Mouse (Mus musculus) olfactory bulb, adult 2 months (tissue): ENCODE measurements around the gene Rnf169.
"Not testable (repeated sequence)": the region's sequence is repeated elsewhere in the genome, so short reads cannot be mapped to it uniquely, and the experiment has no call there.

Experiments
- CTCF ChIP-seq: fragments of 200-500 bp; IDR thresholded peaks from 2 replicates; pipeline ENCODE4 v1.5.1; 2012; ENCODE audit warnings: low read depth, mild to moderate bottlenecking, low read length, moderate library complexity; ENCODE audit not compliant: insufficient read depth
- POLR2A ChIP-seq: fragments of 200-500 bp; IDR thresholded peaks from 2 replicates; pipeline ENCODE4 v1.6.1; 2012; ENCODE audit warnings: mild to moderate bottlenecking, low read depth, low read length, moderate library complexity; ENCODE audit not compliant: insufficient read depth

GRCm38 (mm10) chr7:99972912-99973311 is 7.3 kb downstream of the Rnf169 start:
- not testable (repeated sequence) for TF ChIP-seq POLR2A, CTCF
